Mouse (Mus musculus) cerebellum, adult 2 months (tissue): ENCODE measurements around the gene Ccdc141. TPM values are rescaled to one million over a fixed set of nuclear protein-coding genes. Genes with fewer than 3 reads are reported as not detected.

ENCODE experiments used
- DNase-seq, 2 experiments: peaks; one replicate each; pipeline ENCODE4 v3.0.0; 2021
- H3K27ac ChIP-seq: fragments of 200-500 bp; 2 replicates; pipeline ENCODE4 v1.5.1; 2012; ENCODE audit warnings: low read length, control low read depth, inconsistent platforms; ENCODE audit not compliant: insufficient read depth
- H3K27me3 ChIP-seq: fragments of 200-500 bp; 2 replicates; pipeline ENCODE4 v1.6.1; 2012; ENCODE audit warnings: inconsistent platforms, mild to moderate bottlenecking, low read length, moderate library complexity; ENCODE audit not compliant: control insufficient read depth, insufficient read depth
- H3K4me1 ChIP-seq: fragments of 200-500 bp; 2 replicates; pipeline ENCODE4 v1.6.1; 2011; ENCODE audit warnings: low read length; ENCODE audit not compliant: control insufficient read depth, insufficient read depth
- H3K4me3 ChIP-seq: fragments of 200-500 bp; replicated peaks from 2 replicates; pipeline ENCODE3; 2011; ENCODE audit warnings: mild to moderate bottlenecking, low read depth, low read length, control low read depth; ENCODE audit not compliant: insufficient read depth
- CTCF ChIP-seq: fragments of 200-500 bp; IDR thresholded peaks from 2 replicates; pipeline ENCODE4 v1.5.1; 2011; ENCODE audit warnings: low read depth, mild to moderate bottlenecking, control low read depth, low read length, moderate library complexity, borderline replicate concordance; ENCODE audit not compliant: insufficient read depth
- POLR2A ChIP-seq: fragments of 200-500 bp; IDR thresholded peaks from 2 replicates; pipeline ENCODE4 v1.6.1; 2011; ENCODE audit warnings: low read length, control low read depth, borderline replicate concordance; ENCODE audit not compliant: insufficient read depth
- WGBS: fragments of 180-500 bp; shearing (Covaris S2); methylation state at CpG from one replicate; pipeline ENCODE4 v1.1.7; 2018; 5-methylcytosine and 5-hydroxymethylcytosine counted together
- polyA plus RNA-seq: library from polyadenylated mRNA; depleted of rRNA; stranded (reverse); fragments of >200 nt; gene quantifications from 2 replicates; pipeline ENCODE4 v1.2.3, GENCODE M21; 2012

Ccdc141 gene
- polyA plus RNA-seq, 1 experiment, result 9.7 TPM

GRCm38 (mm10) chr2:77173366-77173765, 2.9 kb upstream of the Ccdc141 start:
- Histone ChIP-seq H3K4me3 (no peak overlapping the region), H3K27me3 (no peaks in the 10 kb centered on the region), H3K4me1 (peaks cover 17% of the 10 kb centered on the region; the same call in 1 of the 2 replicates), H3K27ac (no peak overlapping the region)
- WGBS, result 58% methylated on average over 6 of the region's 6 CpGs
- TF ChIP-seq POLR2A, result no peak
- TF ChIP-seq CTCF, result no peak
- DNase-seq, result no peak

- no peak overlapping the region for H3K4me3 ChIP-seq
- DNase-seq, result peak in 1 of 2 experiments; percentile 6
- H3K27ac ChIP-seq, result peak overlapping the region; percentile 40; the same call in 1 of the 2 replicates
Observed at GRCm38 (mm10) chr2:77172241-77172671, 1.8 kb upstream of the Ccdc141 start.

GRCm38 (mm10) chr2:77171444-77172240, 1.2 kb upstream of the Ccdc141 start:
- peaks cover 17% of the 10 kb centered on the region; the same call in 1 of the 2 replicates for H3K4me1 ChIP-seq
- no peak overlapping the region for H3K4me3 ChIP-seq
- no peak for TF ChIP-seq POLR2A
- no peak for TF ChIP-seq CTCF
- H3K27me3 ChIP-seq, result no peaks in the 10 kb centered on the region
- peak overlapping the region; percentile 40; the same call in 1 of the 2 replicates for H3K27ac ChIP-seq
- WGBS, result 51% methylated on average over 23 of the region's 23 CpGs
- DNase-seq, result no peak

More at GRCm38 (mm10) chr2:77172241-77172671, 1.8 kb upstream of the Ccdc141 start:
- no peak for TF ChIP-seq CTCF
- Histone ChIP-seq H3K27me3 (no peaks in the 10 kb centered on the region), H3K4me1 (peaks cover 17% of the 10 kb centered on the region; the same call in 1 of the 2 replicates)
- WGBS, result 64% methylated on average over 10 of the region's 10 CpGs

GRCm38 (mm10) chr2:77169916-77170632, 362 bp downstream of the Ccdc141 start:
- H3K4me1 ChIP-seq, result peaks cover 17% of the 10 kb centered on the region; the same call in 1 of the 2 replicates
- DNase-seq, result peak in 1 of 2 experiments; percentile 14
- no peaks in the 10 kb centered on the region for H3K27me3 ChIP-seq
- TF ChIP-seq CTCF (no peak), POLR2A (no peak)
- peak overlapping the region; percentile 60 for H3K4me3 ChIP-seq
- H3K27ac ChIP-seq, result peak overlapping the region; percentile 71; the same call in 1 of the 2 replicates
- 14% methylated on average over 21 of the region's 21 CpGs for WGBS

GRCm38 (mm10) chr2:77169218-77169617, 1.2 kb downstream of the Ccdc141 start:
- 90% methylated on average over 4 of the region's 4 CpGs for WGBS
- TF ChIP-seq CTCF (no peak), POLR2A (no peak)
- DNase-seq, result no peak
- no peak overlapping the region for H3K27ac ChIP-seq
- no peak overlapping the region for H3K4me3 ChIP-seq
- H3K4me1 ChIP-seq, result peaks cover 13% of the 10 kb centered on the region; the same call in 1 of the 2 replicates
- H3K27me3 ChIP-seq, result no peaks in the 10 kb centered on the region

GRCm38 (mm10) chr2:77168781-77169180, 1.7 kb downstream of the Ccdc141 start:
- no peak overlapping the region for H3K27ac ChIP-seq
- no peaks in the 10 kb centered on the region for H3K27me3 ChIP-seq
- no peak for DNase-seq
- H3K4me1 ChIP-seq, result peaks cover 13% of the 10 kb centered on the region; the same call in 1 of the 2 replicates
- 93% methylated on average over 7 of the region's 7 CpGs for WGBS
- TF ChIP-seq CTCF (no peak), POLR2A (no peak)
- no peak overlapping the region for H3K4me3 ChIP-seq

- TF ChIP-seq CTCF (no peak), POLR2A (no peak)
- Histone ChIP-seq H3K27ac (no peak overlapping the region), H3K4me1 (peaks cover 13% of the 10 kb centered on the region; the same call in 1 of the 2 replicates), H3K27me3 (no peaks in the 10 kb centered on the region), H3K4me3 (no peak overlapping the region)
- no peak for DNase-seq
- WGBS, result 85% methylated on average over 13 of the region's 13 CpGs
Observed at GRCm38 (mm10) chr2:77168081-77168685, 2.3 kb downstream of the Ccdc141 start.
